Mouse (Mus musculus) limb, embryonic 12.5 days (tissue): Measurements from ENCODE around the gene Tmem131l. TPM values are rescaled to one million over a fixed set of nuclear protein-coding genes. Genes with fewer than 3 reads are reported as not detected.

Experiments used
- ATAC-seq: fragments of 200-750 bp; cut with Nextera tagmentation; 2 replicates; pipeline ENCODE4 v1.8.0; 2017; ENCODE audit warnings: low read depth, moderate TSS enrichment; ENCODE audit not compliant: insufficient number of reproducible peaks, insufficient read depth, low FRiP score, low TSS enrichment
- H3K27ac ChIP-seq: fragments of 300-500 bp; sonication (generic); 2 replicates; pipeline ENCODE4 v1.5.1; 2016; ENCODE audit warnings: mild to moderate bottlenecking, moderate library complexity
- H3K27me3 ChIP-seq: fragments of 300-500 bp; sonication (generic); 2 replicates; pipeline ENCODE4 v1.6.1; 2016; ENCODE audit warnings: mild to moderate bottlenecking, moderate library complexity
- H3K36me3 ChIP-seq: fragments of 300-500 bp; sonication (generic); 2 replicates; pipeline ENCODE4 v1.6.1; 2016; ENCODE audit warnings: mild to moderate bottlenecking, moderate library complexity
- H3K4me1 ChIP-seq: fragments of 300-500 bp; sonication (generic); replicated peaks from 2 replicates; pipeline ENCODE4 v1.6.1; 2016
- H3K4me2 ChIP-seq: fragments of 300-500 bp; sonication (generic); 2 replicates; pipeline ENCODE4 v1.6.1; 2016; ENCODE audit warnings: mild to moderate bottlenecking, moderate library complexity
- H3K4me3 ChIP-seq: fragments of 300-500 bp; sonication (generic); replicated peaks from 2 replicates; pipeline ENCODE4 v1.5.1; 2016; ENCODE audit warnings: mild to moderate bottlenecking
- H3K9ac ChIP-seq: fragments of 300-500 bp; sonication (generic); replicated peaks from 2 replicates; pipeline ENCODE4 v1.6.1; 2016; ENCODE audit warnings: mild to moderate bottlenecking, moderate library complexity
- H3K9me3 ChIP-seq: fragments of 300-500 bp; sonication (generic); 2 replicates; pipeline ENCODE4 v1.6.1; 2016; ENCODE audit warnings: mild to moderate bottlenecking, moderate library complexity
- WGBS: fragments of 180-500 bp; shearing (Covaris S2); methylation state at CpG from one replicate; pipeline ENCODE4 v1.1.7; 2016; 5-methylcytosine and 5-hydroxymethylcytosine counted together
- polyA plus RNA-seq: library from polyadenylated mRNA; unstranded; fragments of >200 nt; fragmentation: Nextera tagmentation; extraction: Ambion mirVana; gene quantifications from 2 replicates; pipeline ENCODE4 v1.2.1, GENCODE M21; 2016

Tmem131l gene
- polyA plus RNA-seq, 1 experiment from 2014 or later = 72.0 TPM

GRCm38 (mm10) chr3:83976161-83976560 is 63.8 kb downstream of the Tmem131l start:
- no peak for ATAC-seq
- Histone ChIP-seq H3K27ac (no peak overlapping the region), H3K4me3 (no peak overlapping the region), H3K9ac (no peak overlapping the region), H3K36me3 (no peaks in the 10 kb centered on the region), H3K27me3 (no peaks in the 10 kb centered on the region), H3K4me2 (no peak overlapping the region), H3K9me3 (no peaks in the 10 kb centered on the region), H3K4me1 (peaks cover 62% of the 10 kb centered on the region)
- 79% methylated on average over 3 of the region's 3 CpGs for WGBS

DNA sequence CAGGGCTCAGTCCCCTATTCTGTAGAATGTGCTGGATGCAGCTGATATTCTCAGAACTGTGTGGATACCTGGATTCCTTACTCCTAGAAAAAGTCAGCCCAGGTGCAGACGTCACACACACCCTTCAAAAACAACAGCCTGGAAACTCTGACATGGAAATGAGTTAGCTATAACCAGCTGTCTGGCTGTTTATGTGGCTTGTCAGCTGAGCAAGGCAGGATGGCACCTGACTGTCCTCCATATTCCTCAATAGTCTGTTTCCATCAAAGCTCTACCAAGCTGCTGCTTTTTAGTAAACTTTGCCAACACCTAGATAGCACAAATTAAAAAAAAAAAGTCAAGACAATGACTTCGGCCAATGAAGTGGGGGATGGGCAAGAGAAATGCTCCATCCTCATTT is 66.6 kb downstream of the Tmem131l start:
- Histone ChIP-seq H3K36me3 (no peaks in the 10 kb centered on the region), H3K4me2 (no peak overlapping the region), H3K4me1 (peaks cover 44% of the 10 kb centered on the region), H3K9me3 (no peaks in the 10 kb centered on the region), H3K27ac (no peak overlapping the region), H3K4me3 (no peak overlapping the region), H3K27me3 (no peaks in the 10 kb centered on the region), H3K9ac (no peak overlapping the region)
- 78% methylated on average over 2 of the region's 2 CpGs for WGBS
- ATAC-seq = no peak

DNA sequence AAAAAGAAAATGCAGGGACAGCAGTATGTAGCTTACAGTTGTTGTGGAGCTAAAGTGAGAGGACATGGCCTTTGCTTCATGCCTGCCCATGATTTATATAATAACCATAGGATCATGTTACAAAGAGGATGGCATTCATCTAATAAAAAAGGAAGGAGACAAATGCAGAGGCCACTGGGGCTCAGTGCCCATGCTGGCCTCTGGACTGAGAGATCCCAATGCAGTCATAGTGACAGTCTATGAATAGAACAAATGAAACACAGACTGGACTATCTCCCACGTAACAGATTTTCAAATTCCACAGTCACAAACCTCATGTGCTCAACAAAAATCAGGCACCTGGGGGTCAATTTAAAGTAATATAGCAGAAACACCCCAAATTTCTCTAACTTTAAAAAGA is 69.3 kb downstream of the Tmem131l start:
- H3K27ac ChIP-seq = no peak overlapping the region
- 49% methylated on average over 1 of the region's 1 CpGs for WGBS

DNA sequence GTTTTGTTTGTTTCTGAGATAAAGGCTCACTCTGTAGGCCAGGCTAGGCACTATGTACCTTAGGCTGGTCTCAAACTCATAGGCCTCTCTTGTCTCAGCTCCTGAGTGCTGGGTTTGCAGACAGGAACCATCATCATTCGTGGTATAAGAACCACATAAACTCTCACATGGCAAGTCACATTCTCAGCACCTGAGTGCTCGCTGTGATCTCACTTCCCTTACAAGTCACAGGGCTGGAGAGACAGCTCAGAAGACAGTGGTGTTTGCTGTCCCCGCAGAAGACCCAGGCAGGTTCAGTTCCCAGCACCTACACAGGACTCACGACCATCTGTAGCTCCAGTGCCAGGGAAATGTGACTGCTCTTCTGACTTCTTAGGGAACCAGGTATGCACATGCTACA is 70.9 kb downstream of the Tmem131l start:
- H3K27ac ChIP-seq = no peak overlapping the region
- WGBS = 91% methylated on average over 4 of the region's 4 CpGs
- no peaks in the 10 kb centered on the region for H3K27me3 ChIP-seq
- ATAC-seq = no peak
- H3K4me3 ChIP-seq = no peak overlapping the region
- H3K4me1 ChIP-seq = peaks cover 29% of the 10 kb centered on the region
- H3K9me3 ChIP-seq = no peaks in the 10 kb centered on the region
- H3K9ac ChIP-seq = no peak overlapping the region
- no peak overlapping the region for H3K4me2 ChIP-seq
- H3K36me3 ChIP-seq = peaks cover 9% of the 10 kb centered on the region

More for the DNA sequence above, 69.3 kb downstream of the Tmem131l start:
- Histone ChIP-seq H3K4me2 (no peak overlapping the region), H3K9ac (no peak overlapping the region), H3K36me3 (peaks cover 9% of the 10 kb centered on the region), H3K4me1 (peaks cover 37% of the 10 kb centered on the region), H3K4me3 (no peak overlapping the region), H3K27me3 (no peaks in the 10 kb centered on the region), H3K9me3 (no peaks in the 10 kb centered on the region)
- no peak for ATAC-seq

DNA sequence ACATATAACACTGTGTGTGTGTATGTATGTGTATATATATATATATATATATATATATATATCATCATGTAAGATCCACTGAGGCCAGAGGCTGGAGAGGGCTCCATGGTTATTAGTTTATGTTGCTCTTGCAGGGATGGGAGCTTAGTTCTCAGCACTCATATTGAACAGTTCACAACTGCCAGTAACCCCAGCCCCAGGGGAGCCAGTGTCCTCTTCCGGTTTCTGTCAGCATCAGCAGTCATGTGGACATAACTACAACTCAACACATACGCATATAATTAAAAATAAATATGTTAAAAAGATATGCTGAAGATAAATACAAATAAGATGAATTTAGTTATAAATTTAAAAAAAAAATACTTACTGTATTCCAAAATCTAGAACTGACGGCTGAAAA is 72.2 kb downstream of the Tmem131l start:
- ATAC-seq = no peak
- H3K4me1 ChIP-seq = peaks cover 24% of the 10 kb centered on the region
- H3K36me3 ChIP-seq = peaks cover 9% of the 10 kb centered on the region
- 88% methylated on average over 3 of the region's 3 CpGs for WGBS
- no peak overlapping the region for H3K4me2 ChIP-seq
- H3K9me3 ChIP-seq = no peaks in the 10 kb centered on the region
- no peak overlapping the region for H3K4me3 ChIP-seq
- no peaks in the 10 kb centered on the region for H3K27me3 ChIP-seq
- H3K27ac ChIP-seq = no peak overlapping the region
- no peak overlapping the region for H3K9ac ChIP-seq

DNA sequence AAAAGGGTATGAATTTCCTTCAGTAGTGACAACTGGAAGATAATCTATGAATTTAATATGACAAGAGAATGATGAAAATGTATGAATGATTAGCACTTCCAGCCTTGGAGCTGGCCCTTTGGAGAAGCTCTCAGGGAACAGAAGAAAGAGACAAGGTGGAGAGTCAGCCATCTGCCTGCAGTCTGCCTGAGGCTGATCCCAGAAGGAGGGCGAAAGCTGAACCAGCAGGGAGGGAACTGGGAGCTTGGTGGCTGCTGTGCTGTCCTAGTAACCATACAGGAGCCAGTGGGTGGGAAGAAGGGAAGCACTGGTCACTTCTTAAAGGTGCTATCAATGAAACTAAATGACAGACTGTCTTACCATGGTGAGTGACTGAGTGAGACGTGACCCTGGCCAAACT is 74.6 kb downstream of the Tmem131l start:
- no peak overlapping the region for H3K4me3 ChIP-seq
- WGBS = 95% methylated on average over 2 of the region's 2 CpGs
- ATAC-seq = no peak
- no peak overlapping the region for H3K27ac ChIP-seq
- H3K9me3 ChIP-seq = no peaks in the 10 kb centered on the region
- no peak overlapping the region for H3K4me2 ChIP-seq
- H3K36me3 ChIP-seq = peaks cover 26% of the 10 kb centered on the region
- H3K9ac ChIP-seq = no peak overlapping the region
- H3K4me1 ChIP-seq = peaks cover 3% of the 10 kb centered on the region; the same call in 1 of the 2 replicates
- no peaks in the 10 kb centered on the region for H3K27me3 ChIP-seq

DNA sequence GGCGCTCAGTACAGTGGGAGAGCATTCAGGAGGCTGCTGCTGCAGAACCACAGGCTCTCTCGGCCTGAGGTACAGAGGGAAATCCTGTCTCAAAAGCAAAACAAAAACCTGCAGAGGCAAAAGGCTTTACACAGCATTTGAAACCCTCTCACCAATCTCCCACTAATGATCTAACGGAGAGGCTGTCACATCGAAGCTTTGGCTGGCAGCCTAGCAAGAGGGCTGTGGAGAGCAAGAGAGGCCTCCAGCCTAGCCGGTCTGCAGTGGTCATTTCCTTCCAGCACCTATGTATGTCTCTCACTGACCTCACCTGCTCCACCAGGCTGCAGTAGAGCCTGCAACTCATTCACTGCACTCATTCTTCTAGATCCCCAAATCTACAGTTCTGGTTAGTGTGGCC is 76.3 kb downstream of the Tmem131l start:
- Histone ChIP-seq H3K36me3 (peaks cover 43% of the 10 kb centered on the region), H3K9ac (no peak overlapping the region)
- whole genome bisulfite sequencing = 85% methylated on average over 5 of the region's 5 CpGs

DNA sequence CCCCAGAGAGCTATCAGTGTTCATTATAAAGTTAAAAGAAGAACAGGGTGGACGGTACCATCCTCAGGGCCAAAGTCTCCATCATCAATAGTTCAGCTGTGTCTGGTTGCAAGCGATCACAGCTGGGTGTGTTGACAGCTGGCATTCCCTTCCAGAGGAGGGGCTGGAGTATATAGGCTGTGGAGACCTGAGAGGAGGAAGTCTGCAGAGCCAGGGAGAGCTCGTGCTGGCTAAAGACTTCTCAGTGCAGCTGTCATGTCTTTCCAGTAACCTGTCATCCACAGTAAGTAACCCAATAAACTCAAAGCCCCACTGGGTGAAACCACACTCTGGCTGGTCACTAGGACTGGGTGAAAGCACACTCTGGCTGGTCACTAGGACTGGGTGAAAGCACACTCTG is 77.4 kb downstream of the Tmem131l start:
- H3K4me2 ChIP-seq = no peak overlapping the region
- ATAC-seq = no peak
- no peaks in the 10 kb centered on the region for H3K9me3 ChIP-seq
- no peak overlapping the region for H3K27ac ChIP-seq
- H3K36me3 ChIP-seq = peaks cover 54% of the 10 kb centered on the region
- H3K9ac ChIP-seq = no peak overlapping the region
- 66% methylated on average over 3 of the region's 3 CpGs for WGBS
- H3K4me3 ChIP-seq = no peak overlapping the region
- no peaks in the 10 kb centered on the region for H3K27me3 ChIP-seq
- H3K4me1 ChIP-seq = no peaks in the 10 kb centered on the region

More for the DNA sequence above, 76.3 kb downstream of the Tmem131l start:
- Histone ChIP-seq H3K27me3 (no peaks in the 10 kb centered on the region), H3K9me3 (no peaks in the 10 kb centered on the region), H3K4me3 (no peak overlapping the region), H3K4me1 (no peaks in the 10 kb centered on the region), H3K27ac (no peak overlapping the region), H3K4me2 (no peak overlapping the region)
- ATAC-seq = no peak

GRCm38 (mm10) chr3:83962076-83962475 is 77.9 kb downstream of the Tmem131l start:
- Histone ChIP-seq H3K4me2 (no peak overlapping the region), H3K9ac (no peak overlapping the region), H3K27me3 (no peaks in the 10 kb centered on the region), H3K27ac (no peak overlapping the region), H3K36me3 (peaks cover 55% of the 10 kb centered on the region), H3K4me1 (no peaks in the 10 kb centered on the region), H3K4me3 (no peak overlapping the region), H3K9me3 (no peaks in the 10 kb centered on the region)
- no peak for ATAC-seq
- WGBS = 90% methylated on average over 7 of the region's 7 CpGs

DNA sequence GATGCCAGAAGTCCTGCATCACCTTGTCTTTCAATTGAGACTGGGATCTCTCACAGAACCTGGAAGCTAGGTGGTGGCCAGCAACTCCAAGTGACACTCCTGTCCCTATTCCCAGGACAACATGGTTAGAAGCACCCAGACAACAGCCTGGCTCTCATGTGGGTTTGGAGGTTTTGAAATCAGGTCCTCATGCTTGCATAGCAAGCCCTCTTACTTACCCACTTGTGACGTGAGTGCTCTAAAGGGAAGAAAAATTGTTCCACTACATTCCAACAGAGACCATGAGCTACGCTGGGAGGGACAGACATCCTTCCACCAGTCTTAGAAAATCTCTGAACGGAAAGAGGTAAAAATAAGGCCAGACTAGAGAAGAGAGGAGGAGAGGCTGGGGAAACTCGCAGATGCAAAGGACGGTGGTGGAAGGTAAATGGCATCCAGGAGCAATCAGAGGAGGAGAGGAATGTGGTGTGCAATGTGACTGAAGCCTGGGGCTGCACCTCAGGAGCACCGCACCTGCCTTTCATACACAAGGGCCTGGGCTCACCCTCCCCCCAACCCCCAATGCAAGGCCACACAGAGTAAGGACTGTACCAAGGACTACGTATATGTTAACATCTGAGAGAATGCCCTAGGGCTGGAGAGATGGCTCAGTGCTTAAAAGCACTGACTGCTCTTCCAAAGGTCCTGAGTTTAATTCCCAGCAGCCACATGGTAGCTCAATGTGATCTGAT is 80.9 kb downstream of the Tmem131l start:
- no peak for ATAC-seq
- 88% methylated on average over 7 of the region's 7 CpGs for WGBS
- Histone ChIP-seq H3K27ac (no peak overlapping the region), H3K4me3 (no peak overlapping the region), H3K9ac (no peak overlapping the region), H3K9me3 (no peaks in the 10 kb centered on the region), H3K4me2 (no peak overlapping the region), H3K4me1 (no peaks in the 10 kb centered on the region), H3K27me3 (no peaks in the 10 kb centered on the region), H3K36me3 (peaks cover 66% of the 10 kb centered on the region)

DNA sequence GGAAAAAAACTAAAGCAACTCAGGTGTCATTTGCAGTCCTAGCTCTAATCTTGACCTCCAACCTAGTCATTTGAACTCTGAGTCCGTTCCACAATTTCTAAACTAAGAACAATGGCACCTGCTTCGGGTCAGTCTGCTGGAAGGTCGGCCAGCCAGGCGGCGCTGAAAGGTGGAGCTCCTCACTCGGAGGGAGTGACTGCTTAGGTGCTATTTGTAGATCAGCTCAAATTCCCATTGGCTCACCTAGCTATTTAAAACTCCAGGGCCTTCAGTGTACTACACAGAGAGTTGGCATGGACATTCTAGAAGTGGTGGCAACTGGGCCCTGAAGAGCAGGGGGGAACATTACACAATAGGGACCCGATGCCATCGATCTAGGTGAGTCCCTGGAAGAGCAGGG is 86.1 kb downstream of the Tmem131l start:
- Histone ChIP-seq H3K9me3 (no peaks in the 10 kb centered on the region), H3K4me1 (peaks cover 3% of the 10 kb centered on the region; the same call in 1 of the 2 replicates), H3K4me2 (no peak overlapping the region), H3K27me3 (no peaks in the 10 kb centered on the region), H3K36me3 (peaks cover 66% of the 10 kb centered on the region), H3K4me3 (no peak overlapping the region), H3K9ac (no peak overlapping the region), H3K27ac (no peak overlapping the region)
- no peak for ATAC-seq
- 85% methylated on average over 8 of the region's 8 CpGs for WGBS

DNA sequence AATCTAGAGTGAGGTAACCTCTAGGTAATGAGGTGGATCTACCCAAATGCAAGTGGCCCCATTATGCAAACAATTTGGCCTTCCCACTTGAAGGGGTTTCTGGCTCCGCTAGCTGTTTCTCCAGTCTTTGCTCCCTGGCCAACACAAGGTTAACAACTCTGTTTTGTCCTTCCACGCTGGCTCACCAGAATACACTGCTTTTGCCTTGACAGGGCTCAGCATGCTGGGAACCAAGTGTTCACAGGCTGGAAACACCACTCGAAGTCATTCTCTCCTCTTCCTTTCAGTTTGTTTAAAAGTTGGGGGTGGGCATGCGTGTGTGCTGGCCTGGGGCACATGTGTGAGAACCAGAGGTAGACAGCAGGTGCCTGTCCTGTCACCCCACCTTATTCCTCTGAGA is 91.2 kb downstream of the Tmem131l start:
- Histone ChIP-seq H3K27me3 (no peaks in the 10 kb centered on the region), H3K4me2 (no peak overlapping the region), H3K27ac (no peak overlapping the region), H3K36me3 (peaks cover 40% of the 10 kb centered on the region), H3K4me1 (peaks cover 4% of the 10 kb centered on the region; the same call in 1 of the 2 replicates), H3K9ac (no peak overlapping the region), H3K9me3 (no peaks in the 10 kb centered on the region), H3K4me3 (no peak overlapping the region)
- ATAC-seq = no peak
- 73% methylated on average over 4 of the region's 4 CpGs for WGBS
